Mouse (Mus musculus) adrenal gland, adult 18-20 months (tissue): ENCODE data around the gene H2-Ab1. TPM values are rescaled to one million over a fixed set of nuclear protein-coding genes. Genes with fewer than 3 reads are reported as not detected.
"Not testable (repeated sequence)": the region's sequence is repeated elsewhere in the genome, so short reads cannot be mapped to it uniquely, and the experiment has no call there.

Experiments
- DNase-seq, 2 experiments: peaks; one replicate each; pipeline ENCODE4 v3.0.0; 2021 to 2022; ENCODE audit warnings: low spot score in 2 of 2
- long read RNA-seq, 2 experiments: library from polyadenylated mRNA; stranded (forward); transcript quantifications; one replicate each; pipeline ENCODE4 v2.0.0; 2021
- total RNA-seq, 2 experiments: library from RNA; stranded (reverse); gene quantifications; 1 replicate in 1 of 2; 2 replicates in 1 of 2; pipeline ENCODE4 v1.2.3; 2021

The H2-Ab1 gene
- 100 to 1,000 TPM in 1 of 2 experiments, 10 to 100 TPM in 1; 90.9 to 173 TPM for total RNA-seq
- long read RNA-seq, experiment 1, transcript H2-Ab1-201 (6 exons, 1,212 nt): major isoform, 163 of 174 reads
- long read RNA-seq, experiment 1, partial matches to known transcripts: 7 of 174 reads
- long read RNA-seq, experiment 1, other reads (novel, unspliced or antisense): 4 of 174 reads
- long read RNA-seq, experiment 2, transcript H2-Ab1-201 (6 exons, 1,212 nt): major isoform, 106 of 110 reads
- long read RNA-seq, experiment 2, partial matches to known transcripts: 4 of 110 reads
- long read RNA-seq, experiment 2, other reads (novel, unspliced or antisense): 0 of 110 reads

- peak; percentile 74 to 81 for DNase-seq
Observed at GRCm38 (mm10) chr17:34257594-34258375, at the start of gene H2-Ab1. H2-Ab1 (plus strand) TSS chr17:34257689.

- DNase-seq: peak in 1 of 2 experiments; percentile 14
Observed at GRCm38 (mm10) chr17:34207866-34208265, 49.6 kb upstream of the H2-Ab1 start.

- peak in 1 of 2 experiments; percentile 14 for DNase-seq
Observed at GRCm38 (mm10) chr17:34208421-34208820, 49.1 kb upstream of the H2-Ab1 start.

GRCm38 (mm10) chr17:34209680-34210079 is 47.8 kb upstream of the H2-Ab1 start:
- peak in 1 of 2 experiments; percentile 31 for DNase-seq

- DNase-seq: peak; percentile 28 to 45
Observed at GRCm38 (mm10) chr17:34210599-34210998, 46.9 kb upstream of the H2-Ab1 start.

GRCm38 (mm10) chr17:34211746-34212365 is 45.6 kb upstream of the H2-Ab1 start:
- DNase-seq: peak in 1 of 2 experiments; percentile 25

GRCm38 (mm10) chr17:34213936-34214335 is 43.6 kb upstream of the H2-Ab1 start:
- DNase-seq: peak in 1 of 2 experiments; percentile 13

- peak in 1 of 2 experiments; percentile 14 for DNase-seq
Observed at GRCm38 (mm10) chr17:34215176-34215575, 42.3 kb upstream of the H2-Ab1 start.

GRCm38 (mm10) chr17:34217216-34217928 is 40.1 kb upstream of the H2-Ab1 start:
- DNase-seq: peak in 1 of 2 experiments; percentile 14

- no peak for DNase-seq
Observed at GRCm38 (mm10) chr17:34217986-34218385, 39.5 kb upstream of the H2-Ab1 start.

GRCm38 (mm10) chr17:34218675-34219074 is 38.8 kb upstream of the H2-Ab1 start:
- peak in 1 of 2 experiments; percentile 55 for DNase-seq

GRCm38 (mm10) chr17:34219096-34219495 is 38.4 kb upstream of the H2-Ab1 start:
- DNase-seq: peak; percentile 60 to 69

GRCm38 (mm10) chr17:34219801-34220200 is 37.7 kb upstream of the H2-Ab1 start:
- DNase-seq: peak in 1 of 2 experiments; percentile 26

GRCm38 (mm10) chr17:34220401-34220800 is 37.1 kb upstream of the H2-Ab1 start:
- not testable (repeated sequence) for DNase-seq

- DNase-seq: no peak
Observed at GRCm38 (mm10) chr17:34224816-34225215, 32.7 kb upstream of the H2-Ab1 start.

GRCm38 (mm10) chr17:34225426-34225825 is 32.1 kb upstream of the H2-Ab1 start:
- DNase-seq: no peak

- DNase-seq: not testable (repeated sequence)
Observed at GRCm38 (mm10) chr17:34225911-34226310, 31.6 kb upstream of the H2-Ab1 start.

- DNase-seq: not testable (repeated sequence)
Observed at GRCm38 (mm10) chr17:34230971-34231370, 26.5 kb upstream of the H2-Ab1 start.

GRCm38 (mm10) chr17:34232021-34232420 is 25.5 kb upstream of the H2-Ab1 start:
- not testable (repeated sequence) for DNase-seq

GRCm38 (mm10) chr17:34234926-34235325 is 22.6 kb upstream of the H2-Ab1 start:
- DNase-seq: peak; percentile 74 to 79

- no peak for DNase-seq
Observed at GRCm38 (mm10) chr17:34236691-34237090, 20.8 kb upstream of the H2-Ab1 start.
